Mouse (Mus musculus) liver, embryonic 15.5 days (tissue): ENCODE measurements around the gene Sec22a. TPM values are rescaled to one million over a fixed set of nuclear protein-coding genes. Genes with fewer than 3 reads are reported as not detected.

Source experiments
- ATAC-seq: fragments of 200-750 bp; cut with Nextera tagmentation; 2 replicates; pipeline ENCODE4 v1.8.0; 2017; ENCODE audit warnings: moderate number of reproducible peaks, mild to moderate bottlenecking, moderate library complexity; ENCODE audit not compliant: insufficient read depth
- H3K27ac ChIP-seq: fragments of 300-500 bp; sonication (generic); replicated peaks from 2 replicates; pipeline ENCODE4 v1.5.1; 2015; ENCODE audit warnings: mild to moderate bottlenecking, inconsistent platforms
- H3K27me3 ChIP-seq: fragments of 300-500 bp; sonication (generic); 2 replicates; pipeline ENCODE4 v1.6.1; 2015; ENCODE audit warnings: mild to moderate bottlenecking, inconsistent platforms
- H3K36me3 ChIP-seq: fragments of 300-500 bp; sonication (generic); replicated peaks from 2 replicates; pipeline ENCODE4 v1.6.1; 2015; ENCODE audit warnings: moderate library complexity, mild to moderate bottlenecking, inconsistent platforms
- H3K4me1 ChIP-seq: fragments of 300-500 bp; sonication (generic); replicated peaks from 2 replicates; pipeline ENCODE4 v1.6.1; 2015; ENCODE audit warnings: inconsistent platforms
- H3K4me2 ChIP-seq: fragments of 300-500 bp; sonication (generic); 2 replicates; pipeline ENCODE4 v1.6.1; 2015; ENCODE audit warnings: moderate library complexity, mild to moderate bottlenecking, inconsistent platforms
- H3K4me3 ChIP-seq: fragments of 300-500 bp; sonication (generic); replicated peaks from 2 replicates; pipeline ENCODE4 v1.5.1; 2015; ENCODE audit warnings: mild to moderate bottlenecking, inconsistent platforms
- H3K9ac ChIP-seq: fragments of 300-500 bp; sonication (generic); 2 replicates; pipeline ENCODE4 v1.6.1; 2015; ENCODE audit warnings: moderate library complexity, mild to moderate bottlenecking, inconsistent platforms
- H3K9me3 ChIP-seq: fragments of 300-500 bp; sonication (generic); replicated peaks from 2 replicates; pipeline ENCODE4 v1.6.1; 2016; ENCODE audit warnings: inconsistent platforms
- WGBS: fragments of 180-500 bp; shearing (Covaris S2); methylation state at CpG from one replicate; pipeline ENCODE4 v1.1.7; 2015; ENCODE audit warnings: mixed read lengths; ENCODE audit not compliant: insufficient replicate concordance; 5-methylcytosine and 5-hydroxymethylcytosine counted together
- polyA plus RNA-seq: library from polyadenylated mRNA; unstranded; fragments of >200 nt; fragmentation: Nextera tagmentation; extraction: Ambion mirVana; gene quantifications from 2 replicates; pipeline ENCODE4 v1.2.1, GENCODE M21; 2015

Gene Sec22a
- polyA plus RNA-seq, 1 experiment from 2014 or later = 10.7 TPM

GRCm38 (mm10) chr16:35310551-35311110, 53.1 kb downstream of the Sec22a start:
- ATAC-seq = no peak
- WGBS = 52% methylated on average over 2 of the region's 2 CpGs

GRCm38 (mm10) chr16:35309634-35310033, 54.1 kb downstream of the Sec22a start:
- 56% methylated on average over 4 of the region's 4 CpGs for WGBS
- Histone ChIP-seq H3K27me3 (no peaks in the 10 kb centered on the region), H3K27ac (no peak overlapping the region), H3K4me1 (peaks cover 11% of the 10 kb centered on the region; the same call in 1 of the 2 replicates), H3K9me3 (no peaks in the 10 kb centered on the region), H3K4me2 (no peak overlapping the region), H3K36me3 (no peaks in the 10 kb centered on the region), H3K9ac (no peak overlapping the region), H3K4me3 (no peak overlapping the region)
- ATAC-seq = no peak

More at GRCm38 (mm10) chr16:35310551-35311110, 53.1 kb downstream of the Sec22a start:
- H3K4me1 ChIP-seq = peaks cover 11% of the 10 kb centered on the region; the same call in 1 of the 2 replicates
- no peak overlapping the region for H3K4me3 ChIP-seq
- no peak overlapping the region for H3K9ac ChIP-seq
- H3K4me2 ChIP-seq = no peak overlapping the region
- no peaks in the 10 kb centered on the region for H3K36me3 ChIP-seq
- no peaks in the 10 kb centered on the region for H3K9me3 ChIP-seq
- H3K27ac ChIP-seq = no peak overlapping the region
- no peaks in the 10 kb centered on the region for H3K27me3 ChIP-seq

- Histone ChIP-seq H3K9ac (no peak overlapping the region), H3K27ac (0 out of 2 replicates have a peak overlapping the region, but pooled peaks have one; percentile 33), H3K27me3 (no peaks in the 10 kb centered on the region), H3K4me3 (no peak overlapping the region), H3K4me2 (no peak overlapping the region; the same call in 1 of the 2 replicates), H3K36me3 (no peaks in the 10 kb centered on the region), H3K9me3 (no peaks in the 10 kb centered on the region), H3K4me1 (peaks cover 11% of the 10 kb centered on the region; the same call in 1 of the 2 replicates)
- peak; percentile 78 for ATAC-seq
- 66% methylated on average over 6 of the region's 6 CpGs for WGBS
Measured at GRCm38 (mm10) chr16:35308486-35309143, 55.1 kb downstream of the Sec22a start.

- Histone ChIP-seq H3K9ac (no peak overlapping the region), H3K36me3 (no peaks in the 10 kb centered on the region), H3K4me1 (peaks cover 11% of the 10 kb centered on the region; the same call in 1 of the 2 replicates), H3K27me3 (no peaks in the 10 kb centered on the region), H3K4me3 (no peak overlapping the region), H3K9me3 (no peaks in the 10 kb centered on the region), H3K4me2 (no peak overlapping the region), H3K27ac (no peak overlapping the region)
- no peak for ATAC-seq
- 57% methylated on average over 6 of the region's 6 CpGs for WGBS
Measured at GRCm38 (mm10) chr16:35308016-35308415, 55.7 kb downstream of the Sec22a start.

- no peak overlapping the region for H3K4me2 ChIP-seq
- no peak overlapping the region for H3K9ac ChIP-seq
- no peaks in the 10 kb centered on the region for H3K27me3 ChIP-seq
- no peaks in the 10 kb centered on the region for H3K36me3 ChIP-seq
- peaks cover 11% of the 10 kb centered on the region; the same call in 1 of the 2 replicates for H3K4me1 ChIP-seq
- no peaks in the 10 kb centered on the region for H3K9me3 ChIP-seq
- 75% methylated on average over 2 of the region's 2 CpGs for WGBS
- no peak overlapping the region for H3K4me3 ChIP-seq
- no peak overlapping the region for H3K27ac ChIP-seq
- no peak for ATAC-seq
Measured at GRCm38 (mm10) chr16:35307331-35307730, 56.4 kb downstream of the Sec22a start.

- H3K4me1 ChIP-seq = peaks cover 11% of the 10 kb centered on the region; the same call in 1 of the 2 replicates
- no peak for ATAC-seq
- no peak overlapping the region for H3K27ac ChIP-seq
- no peak overlapping the region for H3K4me3 ChIP-seq
- H3K9me3 ChIP-seq = no peaks in the 10 kb centered on the region
- 48% methylated on average over 2 of the region's 2 CpGs for WGBS
- no peaks in the 10 kb centered on the region for H3K36me3 ChIP-seq
- no peak overlapping the region for H3K9ac ChIP-seq
- H3K27me3 ChIP-seq = no peaks in the 10 kb centered on the region
- H3K4me2 ChIP-seq = no peak overlapping the region
Measured at GRCm38 (mm10) chr16:35306631-35307030, 57.1 kb downstream of the Sec22a start.

GRCm38 (mm10) chr16:35305226-35305625, 58.5 kb downstream of the Sec22a start:
- H3K9me3 ChIP-seq = no peaks in the 10 kb centered on the region
- no peaks in the 10 kb centered on the region for H3K36me3 ChIP-seq
- no peak overlapping the region for H3K4me2 ChIP-seq
- H3K27me3 ChIP-seq = no peaks in the 10 kb centered on the region
- H3K4me3 ChIP-seq = no peak overlapping the region
- H3K4me1 ChIP-seq = peaks cover 11% of the 10 kb centered on the region; the same call in 1 of the 2 replicates
- H3K27ac ChIP-seq = no peak overlapping the region
- no peak overlapping the region for H3K9ac ChIP-seq
- ATAC-seq = no peak
- 73% methylated on average over 7 of the region's 7 CpGs for WGBS

GRCm38 (mm10) chr16:35304416-35304815, 59.3 kb downstream of the Sec22a start:
- WGBS = 67% methylated on average over 5 of the region's 5 CpGs
- H3K9ac ChIP-seq = no peak overlapping the region
- no peak overlapping the region for H3K4me3 ChIP-seq
- no peaks in the 10 kb centered on the region for H3K9me3 ChIP-seq
- no peaks in the 10 kb centered on the region for H3K36me3 ChIP-seq
- 0 out of 2 replicates have a peak, but pooled peaks cover 6% of the 10 kb centered on the region for H3K4me1 ChIP-seq
- ATAC-seq = no peak
- no peak overlapping the region for H3K27ac ChIP-seq
- H3K4me2 ChIP-seq = no peak overlapping the region
- H3K27me3 ChIP-seq = no peaks in the 10 kb centered on the region

- H3K4me1 ChIP-seq = no peaks in the 10 kb centered on the region
- H3K36me3 ChIP-seq = no peaks in the 10 kb centered on the region
- ATAC-seq = no peak
- no peak overlapping the region for H3K9ac ChIP-seq
- H3K9me3 ChIP-seq = no peaks in the 10 kb centered on the region
- no peaks in the 10 kb centered on the region for H3K27me3 ChIP-seq
- no peak overlapping the region for H3K4me2 ChIP-seq
- WGBS = 68% methylated on average over 6 of the region's 6 CpGs
- no peak overlapping the region for H3K27ac ChIP-seq
- no peak overlapping the region for H3K4me3 ChIP-seq
Measured at GRCm38 (mm10) chr16:35303721-35304120, 60.0 kb downstream of the Sec22a start.

- Histone ChIP-seq H3K36me3 (no peaks in the 10 kb centered on the region), H3K4me1 (no peaks in the 10 kb centered on the region), H3K27me3 (no peaks in the 10 kb centered on the region), H3K27ac (no peak overlapping the region), H3K4me2 (no peak overlapping the region), H3K9ac (no peak overlapping the region), H3K4me3 (no peak overlapping the region), H3K9me3 (no peaks in the 10 kb centered on the region)
- no peak for ATAC-seq
- whole genome bisulfite sequencing = 28% methylated on average over 7 of the region's 7 CpGs
Measured at GRCm38 (mm10) chr16:35302441-35303280, 61.1 kb downstream of the Sec22a start.

- no peak for ATAC-seq
- Histone ChIP-seq H3K4me3 (no peak overlapping the region), H3K36me3 (no peaks in the 10 kb centered on the region), H3K27me3 (no peaks in the 10 kb centered on the region), H3K4me1 (no peaks in the 10 kb centered on the region), H3K9ac (no peak overlapping the region), H3K27ac (no peak overlapping the region), H3K4me2 (no peak overlapping the region), H3K9me3 (no peaks in the 10 kb centered on the region)
- WGBS = 73% methylated on average over 6 of the region's 6 CpGs
Measured at GRCm38 (mm10) chr16:35300156-35300555, 63.6 kb downstream of the Sec22a start.
